Mouse (Mus musculus) induced T-regulatory cell, adult 2 months (primary cell): ENCODE measurements around the gene Dcun1d1.

ENCODE experiments used
- DNase-seq: peaks from one replicate; pipeline ENCODE4 v3.0.0-alpha.2; 2012; ENCODE audit warnings: low read depth

Gene Dcun1d1

GRCm38 (mm10) chr3:35937345-35937744 is at the start of gene Dcun1d1:
Gene Dcun1d1 (minus strand): TSS chr3:35937445.
- no peak for DNase-seq

- no peak for DNase-seq
Measured at GRCm38 (mm10) chr3:35986266-35986665, 49.0 kb upstream of the Dcun1d1 start.

- peak; percentile 72 for DNase-seq
Measured at GRCm38 (mm10) chr3:35973551-35973950, 36.3 kb upstream of the Dcun1d1 start.

- peak; percentile 55 for DNase-seq
Measured at GRCm38 (mm10) chr3:35972985-35973384, 35.7 kb upstream of the Dcun1d1 start.

GRCm38 (mm10) chr3:35971149-35971548 is 33.9 kb upstream of the Dcun1d1 start:
- no peak for DNase-seq

GRCm38 (mm10) chr3:35970441-35970840 is 33.2 kb upstream of the Dcun1d1 start:
- DNase-seq = no peak

- no peak for DNase-seq
Measured at GRCm38 (mm10) chr3:35967366-35967921, 30.2 kb upstream of the Dcun1d1 start.

- DNase-seq = no peak
Measured at GRCm38 (mm10) chr3:35966493-35966892, 29.2 kb upstream of the Dcun1d1 start.

- DNase-seq = no peak
Measured at GRCm38 (mm10) chr3:35964928-35965327, 27.7 kb upstream of the Dcun1d1 start.

- no peak for DNase-seq
Measured at GRCm38 (mm10) chr3:35963921-35964320, 26.7 kb upstream of the Dcun1d1 start.

GRCm38 (mm10) chr3:35963401-35963800 is 26.2 kb upstream of the Dcun1d1 start:
- DNase-seq = no peak

GRCm38 (mm10) chr3:35962967-35963366 is 25.7 kb upstream of the Dcun1d1 start:
- DNase-seq = no peak

GRCm38 (mm10) chr3:35957230-35957629 is 20.0 kb upstream of the Dcun1d1 start:
- DNase-seq = no peak

- no peak for DNase-seq
Measured at GRCm38 (mm10) chr3:35954901-35955575, 17.8 kb upstream of the Dcun1d1 start.

GRCm38 (mm10) chr3:35953816-35954215 is 16.6 kb upstream of the Dcun1d1 start:
- no peak for DNase-seq

GRCm38 (mm10) chr3:35953184-35953583 is 15.9 kb upstream of the Dcun1d1 start:
- DNase-seq = no peak

GRCm38 (mm10) chr3:35948197-35948596 is 11.0 kb upstream of the Dcun1d1 start:
- DNase-seq = no peak

- DNase-seq = no peak
Measured at GRCm38 (mm10) chr3:35940520-35941135, 3.4 kb upstream of the Dcun1d1 start.

GRCm38 (mm10) chr3:35940047-35940446 is 2.8 kb upstream of the Dcun1d1 start:
- DNase-seq = no peak

- DNase-seq = no peak
Measured at GRCm38 (mm10) chr3:35933405-35933777, 3.9 kb downstream of the Dcun1d1 start.

- peak; percentile 84 for DNase-seq
Measured at GRCm38 (mm10) chr3:35932735-35933404, 4.4 kb downstream of the Dcun1d1 start.

- DNase-seq = peak; percentile 72
Measured at GRCm38 (mm10) chr3:35931896-35932727, 5.1 kb downstream of the Dcun1d1 start.
